Mouse (Mus musculus) MEL (cell line): ENCODE measurements around the gene Denr. TPM values are rescaled to one million over a fixed set of nuclear protein-coding genes. Genes with fewer than 3 reads are reported as not detected.

Experiments
- DNase-seq: peaks from one replicate; pipeline ENCODE4 v3.0.0; 2011; ENCODE audit warnings: low read depth, low spot score
- H3K27ac ChIP-seq: 2 replicates; pipeline ENCODE4 v1.5.1; 2012; ENCODE audit warnings: low read depth, mild to moderate bottlenecking, control low read depth, low read length, moderate library complexity; ENCODE audit not compliant: control insufficient read depth
- H3K27me3 ChIP-seq, 2 experiments: fragments of 150-350 bp in 1 of 2; sonication (generic) in 1 of 2; 2 replicates each; pipeline ENCODE4 v1.6.1; 2012; ENCODE audit warnings: low read length in 2 of 2, mild to moderate bottlenecking in 2 of 2, improper control_type of control experiment in 1 of 2, moderate library complexity in 1 of 2; ENCODE audit not compliant: insufficient read depth in 2 of 2, control insufficient read depth in 1 of 2
- H3K36me3 ChIP-seq, 2 experiments: 2 replicates each; pipeline ENCODE4 v1.6.1; 2012 to 2014; ENCODE audit warnings: low read length in 2 of 2, improper control_type of control experiment in 1 of 2, inconsistent platforms in 1 of 2, mild to moderate bottlenecking in 1 of 2; ENCODE audit not compliant: insufficient read depth in 2 of 2, control insufficient read depth in 1 of 2
- H3K4me1 ChIP-seq, 2 experiments: fragments of 150-350 bp in 1 of 2; sonication (generic) in 1 of 2; 2 replicates each; pipeline ENCODE4 v1.6.1; 2012; ENCODE audit warnings: low read length in 2 of 2, improper control_type of control experiment in 1 of 2, mild to moderate bottlenecking in 1 of 2; ENCODE audit not compliant: insufficient read depth in 2 of 2, control insufficient read depth in 1 of 2
- H3K4me3 ChIP-seq, 2 experiments: fragments of 150-350 bp in 1 of 2; sonication (generic) in 1 of 2; 2 replicates each; pipeline ENCODE4 v1.5.1; 2012; ENCODE audit warnings: low read depth in 2 of 2, low read length in 2 of 2, mild to moderate bottlenecking in 2 of 2, moderate library complexity in 2 of 2, control low read depth in 1 of 2, improper control_type of control experiment in 1 of 2; ENCODE audit not compliant: control insufficient read depth in 1 of 2, insufficient read depth in 1 of 2
- H3K79me2 ChIP-seq: 2 replicates; pipeline ENCODE4 v1.6.1; 2012; ENCODE audit warnings: mild to moderate bottlenecking, low read length, moderate library complexity; ENCODE audit not compliant: control insufficient read depth, poor library complexity, insufficient read depth
- H3K9ac ChIP-seq: 2 replicates; pipeline ENCODE4 v1.6.1; 2012; ENCODE audit warnings: low read depth, mild to moderate bottlenecking, control low read depth, low read length, moderate library complexity; ENCODE audit not compliant: control insufficient read depth, poor library complexity, severe bottlenecking
- H3K9me3 ChIP-seq: fragments of 150-350 bp; sonication (generic); replicated peaks from 2 replicates; pipeline ENCODE4 v1.6.1; 2012; ENCODE audit warnings: mild to moderate bottlenecking, low read length, improper control_type of control experiment, moderate library complexity; ENCODE audit not compliant: insufficient read depth
- BHLHE40 ChIP-seq: IDR thresholded peaks from 2 replicates; pipeline ENCODE4 v1.6.1; 2012; ENCODE audit warnings: low read depth, mild to moderate bottlenecking, inconsistent platforms, low read length, improper control_type of control experiment, borderline replicate concordance
- CHD1 ChIP-seq: IDR thresholded peaks from 2 replicates; pipeline ENCODE4 v1.6.1; 2012; ENCODE audit warnings: low read depth, mild to moderate bottlenecking, inconsistent platforms, low read length, improper control_type of control experiment
- ELF1 ChIP-seq: IDR thresholded peaks from 2 replicates; pipeline ENCODE4 v1.6.1; 2014; ENCODE audit warnings: low read depth, mild to moderate bottlenecking, inconsistent platforms, low read length, improper control_type of control experiment, moderate library complexity
- EP300 ChIP-seq, 2 experiments: IDR thresholded peaks; 2 replicates each; pipeline ENCODE4 v1.6.1; 2011; ENCODE audit warnings: improper control_type of control experiment in 2 of 2, low read length in 2 of 2, low read depth in 1 of 2, mild to moderate bottlenecking in 1 of 2
- HCFC1 ChIP-seq: IDR thresholded peaks from 2 replicates; pipeline ENCODE4 v1.6.1; 2012; ENCODE audit warnings: low read depth, mild to moderate bottlenecking, inconsistent platforms, low read length, improper control_type of control experiment, moderate library complexity
- KAT2A ChIP-seq: conservative IDR thresholded peaks from 2 replicates; pipeline ENCODE4 v1.6.1; 2012; ENCODE audit warnings: low read depth, low read length, improper control_type of control experiment, inconsistent platforms
- MAFK ChIP-seq: IDR thresholded peaks from 2 replicates; pipeline ENCODE4 v1.6.1; 2011; ENCODE audit warnings: low read depth, mild to moderate bottlenecking, low read length, improper control_type of control experiment, borderline replicate concordance
- MAX ChIP-seq: IDR thresholded peaks from 2 replicates; pipeline ENCODE4 v1.6.1; 2011; ENCODE audit warnings: low read length, improper control_type of control experiment
- MYC ChIP-seq: IDR thresholded peaks from 2 replicates; pipeline ENCODE4 v1.6.1; 2011; ENCODE audit warnings: low read depth, mild to moderate bottlenecking, low read length, improper control_type of control experiment, moderate library complexity
- NELFE ChIP-seq: IDR thresholded peaks from 2 replicates; pipeline ENCODE4 v1.6.1; 2011; ENCODE audit warnings: low read depth, low read length, improper control_type of control experiment
- NRF1 ChIP-seq: IDR thresholded peaks from 2 replicates; pipeline ENCODE4 v1.6.1; 2014; ENCODE audit warnings: low read depth, mild to moderate bottlenecking, inconsistent platforms, low read length, improper control_type of control experiment, moderate library complexity; ENCODE audit not compliant: poor library complexity, insufficient read depth, severe bottlenecking
- POLR2AphosphoS5 ChIP-seq: IDR thresholded peaks from 2 replicates; pipeline ENCODE4 v1.6.1; 2012; ENCODE audit warnings: low read depth, borderline replicate concordance, mild to moderate bottlenecking, inconsistent platforms, low read length, moderate library complexity, mixed read lengths
- TBP ChIP-seq: IDR thresholded peaks from 2 replicates; pipeline ENCODE4 v1.8.0; 2011; ENCODE audit warnings: low read depth, low read length, improper control_type of control experiment
- ZKSCAN1 ChIP-seq: IDR thresholded peaks from 2 replicates; pipeline ENCODE4 v1.6.1; 2012; ENCODE audit warnings: low read depth, mild to moderate bottlenecking, inconsistent platforms, low read length, improper control_type of control experiment, moderate library complexity
- ZNF384 ChIP-seq: IDR thresholded peaks from 2 replicates; pipeline ENCODE4 v1.6.1; 2012; ENCODE audit warnings: low read depth, mild to moderate bottlenecking, inconsistent platforms, low read length, improper control_type of control experiment
- polyA plus RNA-seq, 2 experiments: library from polyadenylated mRNA; stranded (reverse) in 1 of 2; unstranded in 1 of 2; fragments of >175 nt in 1 of 2; fragments of >200 nt in 1 of 2; gene quantifications; 2 replicates each; pipeline versions ENCODE4 v1.2.1 to v1.2.4; 2012; ENCODE audit warnings: low replicate concordance in 2 of 2, low read depth in 1 of 2; ENCODE audit not compliant: insufficient read length in 2 of 2, insufficient read depth in 1 of 2, missing spikeins in 1 of 2
- total RNA-seq: library from RNA; depleted of rRNA; stranded (reverse); fragments of 300-350 nt; gene quantifications from 2 replicates; pipeline ENCODE4 v1.2.3, GENCODE M21; 2012

Gene Denr
- total and polyA plus RNA-seq, 3 experiments, result 62.4 to 323 (median 109) TPM

GRCm38 (mm10) chr5:123865365-123865764 lies 41.6 kb upstream of the Denr start, which contains the start of gene Hcar2:
Hcar2 (minus strand) TSS chr5:123865499.
- no peak for DNase-seq
- no peaks in the 10 kb centered on the region for H3K36me3 ChIP-seq
- H3K4me1 ChIP-seq, result no peaks in the 10 kb centered on the region
- no peak within 1 kb of the TSS for H3K4me3 ChIP-seq
- no peaks in the 10 kb centered on the region for H3K9me3 ChIP-seq
- H3K9ac ChIP-seq, result no peak within 1 kb of the TSS
- no peaks in the 10 kb centered on the region for H3K79me2 ChIP-seq
- H3K27me3 ChIP-seq, result no peaks in the 10 kb centered on the region; a peak in 2 of 4 replicates
- TF ChIP-seq NELFE (no peak), BHLHE40 (no peak), MAX (no peak)
- no peak within 1 kb of the TSS for H3K27ac ChIP-seq

GRCm38 (mm10) chr5:123866457-123866856 lies 40.5 kb upstream of the Denr start:
- no peaks in the 10 kb centered on the region for H3K4me1 ChIP-seq
- TF ChIP-seq NELFE (no peak), ZNF384 (peak; percentile 85)

GRCm38 (mm10) chr5:123869615-123870014 lies 37.4 kb upstream of the Denr start:
- Histone ChIP-seq H3K79me2 (no peaks in the 10 kb centered on the region), H3K27ac (no peak overlapping the region), H3K4me3 (no peak overlapping the region), H3K9me3 (no peaks in the 10 kb centered on the region), H3K9ac (no peak overlapping the region), H3K36me3 (no peaks in the 10 kb centered on the region), H3K27me3 (peaks cover 0 to 1% of the 10 kb centered on the region in 2 experiments; a peak in 1 of 4 replicates), H3K4me1 (no peaks in the 10 kb centered on the region)
- TF ChIP-seq CHD1 (no peak), HCFC1 (no peak), EP300 (IDR thresholded peaks at IDR 0.05; ENCODE audit: low read depth in 1 of 2, low read length in 2 of 2) (no peak), ELF1 (no peak), TBP (no peak), ZKSCAN1 (no peak), MYC (no peak), MAFK (no peak), BHLHE40 (no peak), KAT2A (no peak), POLR2AphosphoS5 (no peak), NELFE (no peak), NRF1 (no peak)
- DNase-seq, result no peak

More at GRCm38 (mm10) chr5:123866457-123866856, 40.5 kb upstream of the Denr start:
- no peaks in the 10 kb centered on the region for H3K9me3 ChIP-seq
- no peak overlapping the region for H3K4me3 ChIP-seq
- no peak for DNase-seq
- H3K36me3 ChIP-seq, result no peaks in the 10 kb centered on the region
- H3K27me3 ChIP-seq, result no peaks in the 10 kb centered on the region; a peak in 1 of 4 replicates
- H3K27ac ChIP-seq, result no peak overlapping the region
- no peaks in the 10 kb centered on the region for H3K79me2 ChIP-seq
- no peak overlapping the region for H3K9ac ChIP-seq
